Mouse (Mus musculus) kidney, adult 2 months (tissue): ENCODE measurements around the gene Yipf2. TPM values are rescaled to one million over a fixed set of nuclear protein-coding genes. Genes with fewer than 3 reads are reported as not detected.
A peak's percentile ranks its signal among the peaks of the same experiment; 100 is the strongest.
"Not testable (repeated sequence)": the region's sequence is repeated elsewhere in the genome, so short reads cannot be mapped to it uniquely, and the experiment has no call there.

Experiments used
- DNase-seq: peaks from one replicate; pipeline ENCODE4 v3.0.0; 2021
- H3K27ac ChIP-seq: fragments of 200-500 bp; 2 replicates; pipeline ENCODE4 v1.5.1; 2012; ENCODE audit warnings: low read depth, low read length, control low read depth, inconsistent platforms; ENCODE audit not compliant: insufficient read depth
- H3K27me3 ChIP-seq: fragments of 200-500 bp; replicated peaks from 2 replicates; pipeline ENCODE4 v1.6.1; 2012; ENCODE audit warnings: mild to moderate bottlenecking, moderate library complexity, low read length, inconsistent platforms; ENCODE audit not compliant: control insufficient read depth, insufficient read depth
- H3K36me3 ChIP-seq: fragments of 200-500 bp; 2 replicates; pipeline ENCODE4 v1.6.1; 2012; ENCODE audit warnings: mild to moderate bottlenecking, moderate library complexity, low read length, inconsistent platforms; ENCODE audit not compliant: control insufficient read depth, insufficient read depth
- H3K4me1 ChIP-seq: fragments of 200-500 bp; 2 replicates; pipeline ENCODE4 v1.6.1; 2011; ENCODE audit warnings: low read length; ENCODE audit not compliant: control insufficient read depth, insufficient read depth
- H3K4me3 ChIP-seq: fragments of 200-500 bp; 2 replicates; pipeline ENCODE4 v1.5.1; 2011; ENCODE audit warnings: mild to moderate bottlenecking, low read depth, low read length, control low read depth; ENCODE audit not compliant: insufficient read depth
- CTCF ChIP-seq: fragments of 200-500 bp; conservative IDR thresholded peaks from 2 replicates; pipeline ENCODE4 v1.5.1; 2011; ENCODE audit warnings: low read depth, mild to moderate bottlenecking, control low read depth, low read length, moderate library complexity, mixed read lengths; ENCODE audit not compliant: insufficient read depth, insufficient read length
- POLR2A ChIP-seq: fragments of 200-500 bp; IDR thresholded peaks from one replicate; pipeline ENCODE4 v1.6.1; 2011; ENCODE audit warnings: low read depth, low read length, control low read depth
- WGBS: fragments of 180-500 bp; shearing (Covaris S2); methylation state at CpG from one replicate; pipeline ENCODE4 v1.1.7; 2018; 5-methylcytosine and 5-hydroxymethylcytosine counted together
- polyA plus RNA-seq: library from polyadenylated mRNA; depleted of rRNA; stranded (reverse); fragments of >200 nt; gene quantifications from 2 replicates; pipeline ENCODE4 v1.2.3, GENCODE M21; 2012

Yipf2 gene
- polyA plus RNA-seq, 1 experiment, result 39.9 TPM

GRCm38 (mm10) chr9:21600186-21600585, 7.6 kb upstream of the Yipf2 start:
- TF ChIP-seq POLR2A (no peak), CTCF (no peak)
- no peak for DNase-seq
- no peaks in the 10 kb centered on the region; the same call in 1 of the 2 replicates for H3K4me1 ChIP-seq
- no peaks in the 10 kb centered on the region for H3K27me3 ChIP-seq
- no peak overlapping the region for H3K4me3 ChIP-seq
- no peak overlapping the region for H3K27ac ChIP-seq
- no peaks in the 10 kb centered on the region for H3K36me3 ChIP-seq
- 75% methylated on average over 3 of the region's 3 CpGs for WGBS

GRCm38 (mm10) chr9:21598198-21598597, 5.6 kb upstream of the Yipf2 start:
- no peak overlapping the region for H3K27ac ChIP-seq
- H3K27me3 ChIP-seq, result no peaks in the 10 kb centered on the region
- H3K4me3 ChIP-seq, result no peak overlapping the region
- H3K36me3 ChIP-seq, result no peaks in the 10 kb centered on the region
- no peak for DNase-seq
- peak; percentile 35; the same call in 1 of the 2 replicates for TF ChIP-seq CTCF
- no peak for TF ChIP-seq POLR2A
- H3K4me1 ChIP-seq, result peaks cover 4% of the 10 kb centered on the region; the same call in 1 of the 2 replicates
- WGBS, result 37% methylated on average over 2 of the region's 2 CpGs

GRCm38 (mm10) chr9:21594838-21595237, 2.2 kb upstream of the Yipf2 start:
- no peak for DNase-seq
- Histone ChIP-seq H3K27ac (no peak overlapping the region), H3K4me1 (peaks cover 6% of the 10 kb centered on the region; the same call in 1 of the 2 replicates), H3K4me3 (no peak overlapping the region), H3K27me3 (no peaks in the 10 kb centered on the region), H3K36me3 (no peaks in the 10 kb centered on the region)
- WGBS, result 67% methylated on average over 2 of the region's 2 CpGs
- TF ChIP-seq POLR2A (no peak), CTCF (no peak)

- H3K27ac ChIP-seq, DNase-seq, H3K36me3 ChIP-seq, H3K4me3 ChIP-seq, H3K27me3 ChIP-seq, H3K4me1 ChIP-seq: not testable (repeated sequence)
- WGBS, result 80% methylated on average over 8 of the region's 8 CpGs
Observed at GRCm38 (mm10) chr9:21594350-21594749, 1.7 kb upstream of the Yipf2 start.

- Histone ChIP-seq H3K36me3 (no peaks in the 10 kb centered on the region), H3K27me3 (no peaks in the 10 kb centered on the region), H3K4me3 (peak overlapping the region; percentile 80), H3K27ac (peak overlapping the region; percentile 61), H3K4me1 (peaks cover 6% of the 10 kb centered on the region; the same call in 1 of the 2 replicates)
- DNase-seq, result peak; percentile 54
- 0% methylated on average over 69 of the region's 69 CpGs for WGBS
- no peak for TF ChIP-seq POLR2A
- no peak for TF ChIP-seq CTCF
Observed at GRCm38 (mm10) chr9:21593122-21593721, 594 bp upstream of the Yipf2 start.

- 15% methylated on average over 17 of the region's 17 CpGs for WGBS
- Histone ChIP-seq H3K27me3 (no peaks in the 10 kb centered on the region), H3K27ac (peak overlapping the region; percentile 76), H3K4me1 (peaks cover 6% of the 10 kb centered on the region; the same call in 1 of the 2 replicates), H3K4me3 (peak overlapping the region; percentile 80), H3K36me3 (no peaks in the 10 kb centered on the region)
- no peak for TF ChIP-seq POLR2A
- TF ChIP-seq CTCF, result no peak
- no peak for DNase-seq
Observed at GRCm38 (mm10) chr9:21591831-21592702, 561 bp downstream of the Yipf2 start.

GRCm38 (mm10) chr9:21591127-21591830, 1.3 kb downstream of the Yipf2 start:
- no peak for DNase-seq
- peaks cover 6% of the 10 kb centered on the region; the same call in 1 of the 2 replicates for H3K4me1 ChIP-seq
- WGBS, result 72% methylated on average over 6 of the region's 6 CpGs
- H3K4me3 ChIP-seq, result no peak overlapping the region
- TF ChIP-seq CTCF (no peak), POLR2A (no peak)
- no peaks in the 10 kb centered on the region for H3K27me3 ChIP-seq
- no peak overlapping the region for H3K27ac ChIP-seq
- no peaks in the 10 kb centered on the region for H3K36me3 ChIP-seq
